Mouse (Mus musculus): Measurements from ENCODE around the gene Scaf8. TPM values are rescaled to one million over a fixed set of nuclear protein-coding genes. Genes with fewer than 3 reads are reported as not detected.
A peak's percentile ranks its signal among the peaks of the same experiment; 100 is the strongest.
"Not testable (repeated sequence)": the region's sequence is repeated elsewhere in the genome, so short reads cannot be mapped to it uniquely, and the experiment has no call there.

Gene Scaf8
- total RNA-seq (2014; fragmentation: Nextera tagmentation) (38.8 and 42.9 TPM in 2 replicates), total RNA-seq (2017) (25.8 and 31.5 TPM in 2 replicates)

DNA sequence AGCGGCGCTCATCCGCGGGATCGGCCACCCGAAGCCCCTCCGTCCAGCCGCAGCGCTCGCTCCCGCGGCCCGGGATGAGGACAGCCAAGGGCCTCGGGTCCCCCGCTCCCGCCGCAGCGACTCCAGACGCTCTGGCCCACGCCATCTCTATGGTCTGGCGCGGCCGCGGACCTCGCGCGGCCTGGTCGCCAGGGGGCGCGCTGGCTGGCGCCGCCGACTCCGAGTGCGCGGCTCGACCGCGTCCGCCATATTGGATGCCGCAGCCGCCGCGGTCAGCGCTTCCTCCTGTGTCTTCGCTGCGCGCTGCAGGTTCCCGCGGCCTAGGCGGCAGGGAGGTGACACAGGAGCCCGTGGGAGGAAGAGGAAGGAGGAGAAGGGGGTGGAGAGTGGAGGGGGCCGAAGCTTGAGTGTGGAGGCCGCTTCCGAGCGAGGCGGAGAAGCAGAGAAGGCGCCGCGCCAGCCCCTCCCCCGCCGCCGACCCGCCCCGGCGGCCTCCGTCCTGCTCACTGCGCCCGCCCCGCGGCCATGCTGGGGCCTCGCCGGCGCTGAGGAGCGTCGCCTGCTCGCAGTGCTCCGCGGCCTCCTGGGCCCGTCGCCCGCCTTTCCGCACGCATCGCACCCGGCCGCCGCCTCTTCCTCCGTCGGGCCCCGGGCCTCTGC lies at the start of gene Scaf8:
TSS of gene Scaf8 (plus strand) at position 253 of the 660 bp plus-strand sequence.
- ATAC-seq (replicated peaks; ENCODE audit: poor library complexity, severe bottlenecking): peak; percentile 84

DNA sequence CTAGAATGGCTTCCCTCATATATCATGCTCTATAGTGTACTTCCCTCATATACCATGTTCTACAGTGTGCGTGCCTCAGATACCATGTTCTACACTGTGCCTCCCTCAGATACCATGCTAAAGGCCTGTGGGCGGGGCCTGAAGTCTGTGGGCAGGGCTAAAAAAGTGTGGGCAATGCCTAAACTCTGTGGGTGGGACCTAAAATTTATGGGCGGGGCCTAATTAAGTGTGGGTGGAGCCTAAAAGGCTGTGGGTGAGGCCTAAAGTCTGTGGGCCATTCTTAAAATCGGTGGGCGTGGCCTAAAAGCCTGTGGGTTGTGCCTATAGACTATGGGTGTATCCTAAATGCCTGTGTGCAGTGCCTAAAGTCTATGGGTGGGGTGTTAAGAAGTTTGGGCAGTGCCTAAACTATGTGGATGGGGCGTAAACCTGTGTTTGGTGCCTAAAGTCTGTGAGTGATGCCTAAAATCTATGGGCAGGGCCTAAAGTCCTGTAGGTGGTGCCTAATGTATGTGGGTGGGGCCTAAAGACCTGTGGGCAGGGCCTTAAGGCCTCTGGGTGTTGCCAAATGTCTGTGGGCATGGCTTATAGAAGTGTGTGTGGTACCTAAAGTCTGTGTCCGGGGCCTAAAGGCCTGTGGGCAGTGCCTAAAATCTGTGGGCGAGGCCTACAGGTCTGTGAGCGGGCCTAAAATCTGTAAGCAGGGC lies 39.5 kb upstream of the Scaf8 start:
- ATAC-seq (replicated peaks; ENCODE audit: poor library complexity, severe bottlenecking): no peak

DNA sequence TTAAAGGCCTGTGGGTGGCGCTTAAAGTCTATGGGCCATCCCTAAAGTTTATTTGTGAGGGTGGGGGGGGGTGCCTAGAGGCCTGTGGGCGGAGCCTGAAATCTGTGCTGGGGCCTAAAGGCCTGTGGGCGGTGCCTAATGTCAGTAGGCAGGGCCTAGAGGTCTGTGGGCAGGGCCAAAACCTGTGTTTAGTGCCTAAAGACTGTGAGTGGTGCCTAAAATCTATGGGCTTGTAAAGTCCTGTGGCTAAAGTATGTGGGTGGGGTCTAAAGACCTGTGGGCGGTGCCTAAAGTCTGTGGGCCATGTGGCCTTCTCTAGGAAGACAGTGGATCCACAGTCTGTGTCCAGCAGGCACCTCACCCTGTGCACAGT lies 38.9 kb upstream of the Scaf8 start:
- ATAC-seq (replicated peaks; ENCODE audit: poor library complexity, severe bottlenecking): no peak

DNA sequence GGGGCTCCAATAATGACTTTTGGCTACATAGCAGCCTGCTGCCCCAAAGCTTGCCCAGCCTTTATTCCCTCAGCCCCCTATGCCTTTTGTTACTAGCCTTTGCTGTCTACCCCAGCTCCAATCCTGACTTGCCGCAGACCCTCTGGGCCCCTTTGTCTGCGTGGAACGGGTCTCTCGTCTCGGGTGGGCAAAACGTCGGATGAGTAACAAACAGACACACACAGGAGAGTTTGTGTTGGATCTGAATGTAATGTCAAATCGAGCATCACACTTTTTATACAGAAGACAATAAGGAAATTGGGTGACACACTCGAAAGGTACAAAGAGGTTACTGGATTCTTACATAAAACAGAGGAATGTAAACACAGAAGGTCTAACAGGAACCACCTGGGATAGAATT lies 36.8 kb upstream of the Scaf8 start:
- not testable (repeated sequence) for ATAC-seq (replicated peaks; ENCODE audit: poor library complexity, severe bottlenecking)

DNA sequence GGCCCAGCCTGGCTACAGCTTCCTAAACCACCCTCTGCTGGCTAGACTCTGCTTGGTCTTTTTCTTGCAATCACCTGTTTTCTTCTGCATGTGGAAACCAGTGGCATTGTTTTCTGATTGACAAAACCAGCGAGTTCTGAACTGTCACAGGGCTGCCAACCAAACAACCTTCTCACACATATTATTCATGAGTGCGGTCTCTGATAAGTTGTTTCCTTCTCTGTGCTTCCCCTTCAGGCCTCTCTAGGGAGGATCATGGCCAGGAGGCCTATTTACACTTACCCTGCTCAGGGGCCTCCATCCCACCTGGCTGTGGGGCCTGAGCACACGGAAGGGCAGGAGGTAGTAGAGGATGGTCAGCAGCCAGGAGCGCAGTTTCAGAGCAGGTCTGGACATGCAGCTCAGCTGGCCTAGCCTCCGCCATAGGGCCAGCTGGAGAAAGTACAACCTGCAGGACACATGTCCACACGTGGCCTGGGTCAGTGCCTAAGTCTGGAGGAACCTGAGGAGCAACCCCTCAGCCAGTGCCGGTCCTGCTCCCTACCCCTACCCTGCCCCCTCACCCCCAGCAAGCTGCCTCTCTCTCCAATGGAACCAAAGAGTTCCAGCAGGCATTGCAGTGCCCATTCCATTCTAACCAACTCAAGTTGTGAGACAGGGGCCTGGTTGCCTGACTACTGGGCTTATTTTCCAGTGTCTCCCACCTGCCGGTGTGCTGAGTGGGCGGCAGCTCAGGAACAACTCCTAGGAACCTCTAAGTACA lies 34.0 kb upstream of the Scaf8 start:
- ATAC-seq (replicated peaks; ENCODE audit: poor library complexity, severe bottlenecking): peak; percentile 1; the same call in 1 of the 2 replicates

DNA sequence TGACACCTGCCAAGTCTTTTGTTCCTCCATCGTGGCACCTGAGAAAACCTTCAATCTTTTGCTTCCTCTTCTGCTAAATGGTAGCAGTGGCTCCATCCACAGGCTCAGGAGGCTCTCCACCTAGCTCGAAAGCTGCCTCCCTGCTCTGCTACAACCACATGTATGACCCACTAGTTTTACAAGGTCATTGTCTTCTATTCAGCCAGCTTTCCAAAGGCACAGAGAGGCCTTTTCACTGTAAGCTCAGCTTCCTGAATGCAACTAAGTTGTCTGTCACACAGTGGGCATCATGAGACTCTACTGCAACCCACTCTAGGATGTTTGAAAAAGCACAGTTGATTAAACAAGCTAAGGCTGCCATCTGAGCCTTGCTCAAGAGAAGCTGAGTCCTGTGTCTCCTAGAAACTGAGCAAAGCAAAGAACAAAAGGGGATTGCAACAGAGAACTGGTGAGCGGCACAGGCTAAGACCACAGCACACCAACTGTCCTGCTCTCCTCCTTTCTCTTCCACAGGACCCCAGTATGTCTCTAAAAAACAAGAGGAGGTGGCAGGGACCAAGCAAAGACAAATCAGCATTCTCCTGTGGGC lies 33.2 kb upstream of the Scaf8 start:
- ATAC-seq (replicated peaks; ENCODE audit: poor library complexity, severe bottlenecking): peak; percentile 30

DNA sequence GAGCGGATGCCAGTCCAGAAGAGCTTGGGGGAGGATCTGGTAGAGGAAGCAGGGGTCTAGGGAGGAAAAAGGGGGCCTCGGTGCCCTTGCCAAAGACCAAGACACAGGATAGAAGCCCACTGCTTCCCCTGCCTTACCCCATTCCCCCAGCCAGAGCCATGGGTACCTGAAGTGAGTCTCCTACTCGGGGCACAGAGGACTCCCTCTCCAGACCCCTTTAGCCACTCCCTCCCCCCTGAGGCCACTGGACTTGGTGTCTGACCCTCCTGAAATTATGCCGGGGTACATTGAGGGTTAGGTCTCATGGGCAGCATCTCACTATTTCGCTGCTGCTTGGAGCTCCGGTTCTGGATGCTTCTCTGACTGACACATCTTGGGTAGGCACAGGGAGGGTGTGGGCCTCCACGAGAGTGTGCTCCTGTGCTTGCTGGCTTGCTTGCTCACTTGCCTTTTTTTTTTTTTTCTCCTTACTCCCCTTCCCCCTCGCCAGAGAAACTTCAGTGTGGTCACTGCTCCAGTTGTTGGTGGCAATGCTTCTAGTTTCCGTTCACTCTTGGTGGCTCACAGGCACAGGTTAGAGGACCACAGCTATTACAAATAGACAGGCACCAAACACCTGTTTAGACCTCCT lies 32.5 kb upstream of the Scaf8 start:
- ATAC-seq (replicated peaks; ENCODE audit: poor library complexity, severe bottlenecking): peak; percentile 15

DNA sequence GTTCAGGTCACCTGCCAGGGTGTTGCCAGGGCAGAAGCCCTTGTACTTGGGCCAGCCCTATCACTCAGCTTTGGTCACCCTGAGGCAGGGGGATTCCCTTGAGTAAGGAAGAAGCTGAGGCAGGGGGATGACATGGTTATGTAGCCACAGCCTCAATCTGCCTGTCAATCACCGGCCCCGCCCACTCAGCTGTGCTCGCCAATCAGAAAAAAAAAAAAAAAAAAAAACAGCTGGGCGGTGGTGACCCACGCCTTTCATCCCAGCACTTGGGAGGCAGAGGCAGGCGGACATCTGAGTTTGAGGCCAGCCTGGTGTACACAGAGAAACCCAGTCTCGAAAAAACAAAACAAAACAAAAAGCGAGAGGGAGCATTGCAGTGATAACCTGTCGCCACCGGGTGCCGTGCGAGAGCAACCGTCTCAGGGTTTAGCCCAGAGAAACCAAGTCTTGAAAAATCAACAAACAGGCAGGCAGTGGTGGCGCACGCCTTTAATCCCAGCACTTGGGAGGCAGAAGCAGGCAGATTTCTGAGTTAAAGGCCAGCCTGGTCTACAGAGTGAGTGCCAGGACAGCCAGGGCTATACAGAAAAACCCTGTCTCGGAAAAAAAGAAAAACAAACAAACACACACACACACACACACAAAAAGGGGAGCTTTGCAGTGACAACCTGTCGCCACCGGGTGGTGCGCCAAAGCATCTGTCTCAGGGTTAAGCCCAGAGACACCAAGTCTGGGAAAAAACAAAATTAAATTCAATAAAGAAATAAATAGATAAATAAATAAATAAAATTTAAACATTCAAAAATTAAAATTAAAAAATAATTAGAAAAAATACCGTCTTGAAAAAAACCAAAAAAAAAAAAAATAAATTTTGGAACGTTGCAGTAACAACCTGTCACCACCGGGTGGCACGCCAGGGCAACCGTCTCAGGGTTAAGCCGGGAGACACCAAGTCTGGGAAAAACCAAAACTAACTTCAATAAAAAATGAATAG lies 31.7 kb upstream of the Scaf8 start:
- ATAC-seq (replicated peaks; ENCODE audit: poor library complexity, severe bottlenecking): not testable (repeated sequence)

DNA sequence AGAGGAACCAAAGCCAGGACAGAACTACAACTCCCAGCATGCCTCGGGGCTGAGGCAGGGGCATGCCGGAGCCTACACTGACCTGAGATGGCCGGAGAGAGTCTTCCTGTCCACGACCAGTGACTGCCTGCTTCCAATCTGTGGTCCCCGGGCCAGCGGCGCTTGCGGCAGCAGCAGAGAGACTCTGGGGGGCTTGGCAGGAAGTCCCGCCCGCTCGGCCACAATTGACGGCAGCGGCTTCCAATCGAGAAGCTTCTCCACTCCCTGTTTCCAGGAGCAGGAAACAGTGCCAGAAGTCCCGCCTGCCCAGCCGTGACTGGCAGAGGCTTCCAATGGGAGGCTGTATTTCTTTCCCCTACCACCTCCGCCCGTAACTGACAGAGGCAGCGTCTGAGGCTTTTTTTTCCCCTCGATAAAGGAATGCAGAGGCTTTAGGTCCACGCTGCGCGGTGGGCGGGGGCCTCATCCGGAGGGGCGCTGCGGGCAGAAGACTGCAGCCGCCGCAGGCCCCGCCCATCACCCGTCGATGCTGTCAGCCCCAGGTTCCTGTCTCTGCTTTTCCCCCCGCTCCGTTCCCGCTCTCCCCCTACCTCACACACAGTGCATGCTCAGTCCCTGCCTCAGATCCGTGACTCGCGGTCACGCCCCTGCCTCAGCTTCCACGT lies 30.8 kb upstream of the Scaf8 start:
- ATAC-seq (replicated peaks; ENCODE audit: poor library complexity, severe bottlenecking): peak; percentile 30

DNA sequence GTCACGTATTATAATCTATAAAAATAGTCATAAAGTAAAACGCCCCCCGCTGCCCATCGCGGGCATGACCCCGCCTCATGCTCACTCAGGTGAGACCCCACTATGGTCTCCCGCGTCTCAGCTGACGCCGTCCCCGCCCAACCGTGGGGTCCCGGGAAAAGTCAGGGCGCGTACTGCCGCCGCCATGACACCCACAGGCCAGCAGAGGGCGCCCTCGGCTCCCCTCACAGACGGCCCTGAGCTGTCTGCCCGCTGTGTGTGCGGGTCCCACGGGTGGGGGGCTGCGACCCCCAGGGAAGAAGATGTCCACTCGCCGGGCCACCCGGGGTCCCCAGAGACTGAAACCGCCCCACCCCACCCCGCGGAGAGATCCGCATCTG lies 30.2 kb upstream of the Scaf8 start:
- ATAC-seq (replicated peaks; ENCODE audit: poor library complexity, severe bottlenecking): peak; percentile 6; the same call in 1 of the 2 replicates

DNA sequence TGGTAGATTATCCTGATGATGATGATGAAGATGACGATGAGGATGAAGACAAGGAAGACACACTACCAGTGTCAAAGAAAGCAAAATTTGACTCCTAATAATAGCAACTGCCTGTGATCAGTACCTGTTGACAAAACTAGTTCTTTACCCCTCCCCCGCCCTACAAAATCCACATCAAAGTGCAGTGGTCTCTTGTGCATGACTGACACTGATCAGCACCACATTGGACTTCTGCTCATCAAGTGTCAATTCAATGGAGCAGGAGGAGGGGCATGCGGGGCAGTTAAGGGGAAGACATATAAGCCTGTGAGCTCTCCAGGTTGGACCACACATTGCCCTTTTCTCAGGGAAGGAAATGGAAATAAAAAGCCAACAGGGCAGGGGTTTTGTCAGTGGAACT lies 29.6 kb upstream of the Scaf8 start:
- ATAC-seq (replicated peaks; ENCODE audit: poor library complexity, severe bottlenecking): no peak

DNA sequence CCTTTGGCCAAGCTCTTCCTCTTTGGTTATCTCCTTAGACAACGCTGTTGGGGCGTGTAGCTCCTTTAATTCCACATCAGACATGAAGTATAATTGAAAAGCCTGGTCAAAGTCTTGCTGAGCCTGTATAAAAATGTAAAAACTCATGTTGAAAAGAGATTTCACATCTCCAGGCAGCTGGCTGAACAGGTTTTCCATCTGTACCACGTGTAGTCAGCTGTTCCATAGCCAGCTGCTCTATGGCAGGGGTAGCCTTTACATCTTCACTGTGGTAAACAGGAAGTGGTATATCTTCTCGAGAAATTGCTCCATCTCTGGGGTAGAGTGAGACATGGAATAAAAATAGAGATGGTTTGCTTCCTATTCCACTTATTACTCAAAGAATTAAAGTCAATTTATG lies 22.1 kb upstream of the Scaf8 start:
- peak; percentile 100 for ATAC-seq (replicated peaks; ENCODE audit: poor library complexity, severe bottlenecking)

DNA sequence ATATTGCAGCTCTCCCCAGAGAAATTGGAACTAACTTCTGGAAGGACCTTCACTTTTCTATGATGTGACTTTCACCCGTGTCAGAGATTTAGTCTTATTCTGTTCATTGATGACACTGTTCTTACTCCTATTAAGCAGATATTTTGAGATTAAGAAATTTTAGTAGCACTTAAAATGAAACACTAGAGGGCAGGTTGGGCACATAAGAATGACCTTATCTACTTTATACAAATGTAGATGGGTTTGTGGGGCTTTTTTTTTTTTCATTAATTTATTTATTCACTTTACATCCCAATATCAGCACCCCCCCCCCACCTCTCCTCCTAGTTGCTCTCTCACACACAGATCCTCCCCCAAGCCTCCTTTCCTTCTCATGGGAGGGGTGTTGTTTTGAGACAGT lies 15.5 kb upstream of the Scaf8 start:
- ATAC-seq (replicated peaks; ENCODE audit: poor library complexity, severe bottlenecking): not testable (repeated sequence)

DNA sequence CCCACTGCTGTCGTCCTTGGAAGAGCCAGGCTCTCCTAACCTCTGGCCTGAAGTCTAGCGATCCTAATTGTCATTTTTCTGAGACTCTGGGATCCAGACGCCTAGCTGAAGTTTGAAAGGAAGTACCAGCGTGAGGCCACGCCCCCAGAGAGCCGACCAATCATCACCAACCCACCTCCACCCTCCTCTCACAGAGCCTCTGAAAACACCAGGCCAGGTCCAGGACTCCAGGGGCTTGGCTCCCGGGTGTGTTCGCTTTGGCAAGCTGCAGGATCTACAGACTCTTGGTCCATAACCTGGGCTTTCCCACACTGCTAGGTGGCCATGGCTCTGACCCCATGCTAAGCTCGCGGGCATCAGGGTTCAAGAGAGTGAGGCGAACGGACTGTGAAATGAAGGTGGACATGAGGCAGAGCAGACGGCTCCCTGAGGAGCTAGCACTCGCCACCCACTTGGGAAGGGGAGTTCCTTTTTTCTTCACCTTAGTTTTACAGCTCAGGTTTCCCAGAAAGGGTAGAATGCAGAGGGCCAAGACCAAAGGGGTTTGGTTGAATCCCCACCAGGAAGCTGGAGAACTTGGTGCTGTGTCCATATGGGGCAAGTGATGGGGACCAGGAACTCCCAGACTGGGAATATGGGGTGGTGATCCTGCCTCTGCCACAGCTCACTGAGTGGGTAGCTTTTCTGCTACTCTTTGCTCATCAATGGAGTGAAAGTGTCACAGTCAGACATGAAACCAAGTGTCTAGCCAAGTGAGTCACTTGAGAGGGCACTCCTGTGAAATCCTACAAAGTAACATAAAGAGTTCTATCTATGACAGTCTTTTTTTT lies 12.2 kb upstream of the Scaf8 start:
- peak; percentile 69 for ATAC-seq (replicated peaks; ENCODE audit: poor library complexity, severe bottlenecking)

DNA sequence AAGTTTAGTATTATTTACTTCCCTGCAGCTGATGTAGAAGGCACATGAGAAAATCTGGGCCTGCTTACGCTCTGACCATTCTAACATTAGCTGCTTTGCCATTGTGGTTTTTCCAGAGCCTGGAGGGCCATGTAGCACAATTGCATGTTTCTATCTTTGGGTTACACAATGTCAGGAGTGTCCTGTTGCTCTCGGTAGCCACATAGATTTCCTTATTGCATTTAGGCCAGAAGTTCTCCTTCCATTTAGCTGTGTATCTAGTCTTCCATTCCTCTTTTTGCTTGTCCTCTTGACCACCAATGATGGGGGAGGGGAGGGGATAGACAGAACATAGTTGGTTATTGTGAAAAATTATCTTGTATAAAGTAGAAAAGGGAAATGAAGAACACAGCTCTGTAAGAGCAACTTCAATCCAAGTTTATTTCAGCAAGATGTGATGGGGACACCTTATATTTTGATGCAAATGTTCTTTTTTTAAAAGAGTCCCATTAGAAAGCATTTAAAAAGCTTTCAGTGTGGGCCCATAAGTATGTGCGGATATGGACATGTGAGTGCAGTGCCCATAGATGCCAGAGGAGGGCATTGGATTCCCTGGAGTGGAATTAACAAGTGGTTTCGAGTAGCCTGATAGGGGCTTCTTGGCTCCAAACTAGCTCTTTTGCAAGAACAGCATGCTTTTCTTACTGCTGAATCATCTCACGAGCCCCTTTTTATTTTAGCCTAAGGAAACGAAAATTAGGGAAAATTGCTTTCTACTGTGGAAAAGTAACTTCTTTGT lies 10.4 kb upstream of the Scaf8 start:
- ATAC-seq (replicated peaks; ENCODE audit: poor library complexity, severe bottlenecking): peak; percentile 84

DNA sequence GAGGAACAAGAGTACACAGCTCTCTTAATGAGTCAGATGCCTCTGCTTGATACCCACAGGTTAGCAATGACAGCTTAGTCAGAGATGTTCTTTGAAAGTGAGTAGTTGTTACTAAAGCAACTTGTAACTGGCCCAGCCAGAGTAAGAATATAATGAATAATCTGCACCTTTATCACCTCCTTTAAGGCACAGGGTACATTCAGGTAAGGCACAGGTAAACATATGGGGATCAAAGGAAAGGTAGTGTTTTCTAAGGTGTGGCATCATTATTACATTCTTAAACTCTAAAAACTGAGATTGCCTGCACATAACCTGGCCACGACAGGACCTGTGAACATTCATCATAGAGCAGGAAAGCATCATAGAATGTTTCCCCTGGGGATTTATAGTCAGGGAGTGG lies 9.8 kb upstream of the Scaf8 start:
- ATAC-seq (replicated peaks; ENCODE audit: poor library complexity, severe bottlenecking): peak; percentile 28

DNA sequence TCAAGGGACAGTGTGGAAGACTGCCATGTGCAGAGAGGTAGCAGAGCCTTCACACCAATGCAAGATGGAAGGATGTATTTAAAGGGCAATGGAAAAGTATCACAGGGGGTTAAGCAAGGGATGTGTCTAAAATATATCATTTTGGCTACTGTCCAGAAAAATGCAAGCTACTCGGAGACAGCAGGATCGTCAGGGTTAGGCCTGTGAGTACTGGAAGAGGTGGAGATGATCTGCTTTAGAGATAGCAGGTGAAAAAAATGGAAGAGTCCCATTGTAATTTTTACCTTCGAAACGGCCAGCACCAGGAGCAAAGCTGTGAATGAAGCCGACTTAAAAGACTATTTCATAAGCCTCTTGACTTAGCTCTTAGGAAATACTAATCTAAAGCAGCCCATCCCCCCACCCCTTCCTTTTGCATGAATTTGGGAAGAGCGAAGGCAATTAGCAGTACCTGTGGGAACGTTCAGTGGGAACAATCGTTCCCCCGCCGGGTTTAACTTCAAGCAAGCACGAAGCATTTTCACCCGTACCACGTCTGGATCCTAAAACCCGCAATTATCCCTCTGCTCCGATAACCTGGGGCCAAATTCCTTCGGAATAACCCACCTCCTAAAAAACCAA lies 925 bp upstream of the Scaf8 start:
- no peak for ATAC-seq (replicated peaks; ENCODE audit: poor library complexity, severe bottlenecking)

Data from granulocyte monocyte progenitor cell, adult 5-6 weeks (primary cell).